Mouse (Mus musculus): ENCODE measurements around the gene Dkk3.
A peak's percentile ranks its signal among the peaks of the same experiment; 100 is the strongest.
"Not testable (repeated sequence)": the region's sequence is repeated elsewhere in the genome, so short reads cannot be mapped to it uniquely, and the experiment has no call there.

The Dkk3 gene

DNA sequence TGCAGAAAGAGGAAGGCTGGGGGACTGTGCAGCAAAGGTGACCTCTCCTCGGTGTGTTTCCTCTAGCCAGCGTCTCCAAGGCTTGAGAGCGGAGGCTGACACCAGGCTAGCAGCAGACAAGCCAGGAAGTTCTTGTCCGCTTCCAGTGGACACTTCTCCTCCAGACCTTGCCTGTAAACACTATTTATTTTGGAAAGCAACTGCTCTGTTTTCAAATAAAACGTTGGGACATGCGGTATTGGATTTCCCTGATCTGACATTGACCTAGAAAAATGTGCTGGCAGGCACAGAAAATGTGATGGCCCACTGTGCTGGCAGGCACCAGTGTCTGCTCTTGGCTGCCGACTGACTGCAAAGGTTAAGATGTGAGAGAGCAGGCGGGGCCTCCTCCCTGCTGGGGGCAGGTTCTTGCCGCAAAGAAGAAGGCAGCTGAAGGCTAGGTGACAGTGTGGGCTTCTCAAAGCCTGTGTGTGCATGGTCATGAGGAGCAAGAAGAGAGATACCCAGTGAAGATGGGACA lies 26.4 kb upstream of the Dkk3 start:
- H3K36me3 ChIP-seq (ENCODE audit: control insufficient read depth, insufficient read depth, low read length, poor library complexity, severe bottlenecking): no peaks in the 10 kb centered on the region
- DNase-seq (ENCODE audit: low read depth, low spot score): no peak
- no peaks in the 10 kb centered on the region for H3K27me3 ChIP-seq (ENCODE audit: control insufficient read depth, insufficient read depth, low read length, poor library complexity, severe bottlenecking)

DNA sequence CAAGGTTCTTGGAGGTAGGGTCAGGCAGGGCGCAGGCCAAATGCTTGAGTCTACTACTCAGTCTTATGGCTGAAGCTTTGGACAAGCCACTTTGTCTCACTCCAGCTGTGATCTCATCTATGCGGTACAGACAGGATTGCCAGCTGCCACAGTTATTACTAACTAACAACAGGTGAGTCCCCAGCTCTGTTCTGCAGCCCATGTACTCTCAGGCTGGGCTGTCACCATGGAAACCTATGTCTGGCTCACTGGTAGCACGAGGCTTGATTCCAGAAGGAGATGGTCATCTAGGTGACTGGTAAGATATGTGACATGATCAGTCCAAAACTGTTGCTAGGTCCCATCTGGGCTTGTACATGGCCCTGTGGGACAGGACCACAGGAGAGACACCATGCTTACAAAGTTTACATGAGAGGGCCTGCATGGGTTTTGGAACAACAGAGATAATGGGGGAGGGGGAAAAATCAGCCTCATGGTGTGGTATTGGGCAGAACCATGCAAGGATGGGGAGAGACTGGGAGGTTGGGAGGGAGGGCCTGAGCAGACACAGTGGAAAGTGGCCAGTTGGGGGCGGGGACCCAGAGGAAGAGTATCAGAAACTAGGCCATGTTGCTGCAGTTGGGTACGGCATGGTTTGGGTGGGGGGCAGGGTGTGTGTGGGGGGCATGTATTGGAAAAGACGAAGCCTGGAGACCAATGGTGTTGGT lies 25.8 kb upstream of the Dkk3 start:
- Histone ChIP-seq H3K36me3 (ENCODE audit: control insufficient read depth, insufficient read depth, low read length, poor library complexity, severe bottlenecking) (no peaks in the 10 kb centered on the region), H3K27me3 (ENCODE audit: control insufficient read depth, insufficient read depth, low read length, poor library complexity, severe bottlenecking) (no peaks in the 10 kb centered on the region)
- no peak for DNase-seq (ENCODE audit: low read depth, low spot score)

DNA sequence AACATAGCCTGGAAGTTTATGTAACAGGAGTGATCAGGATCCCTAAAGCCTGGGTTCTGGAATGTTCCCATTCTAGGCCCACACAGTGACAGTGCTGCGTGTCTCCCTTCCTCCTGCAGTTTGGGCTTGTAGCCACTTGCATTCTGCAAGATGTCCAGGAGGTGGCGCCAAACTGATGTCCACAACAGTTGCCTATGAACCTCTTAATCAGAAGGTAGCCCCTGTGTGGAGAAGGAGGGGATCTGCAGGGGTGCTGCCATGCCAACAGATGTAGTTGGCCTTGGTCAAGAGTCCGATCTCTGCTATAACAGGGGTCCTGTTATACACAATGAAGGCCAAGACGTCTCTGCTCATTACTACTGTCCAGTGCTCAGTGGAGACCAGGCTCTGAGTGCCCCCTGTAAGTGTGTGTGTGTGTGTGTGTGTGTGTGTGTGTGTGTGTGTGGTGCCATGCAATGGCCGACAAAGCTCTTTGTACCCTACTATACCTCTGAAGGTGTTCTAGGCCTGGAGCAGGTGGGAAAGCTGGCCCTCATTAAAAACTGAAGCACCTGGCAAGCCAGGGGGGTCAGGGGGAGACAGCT lies 24.5 kb upstream of the Dkk3 start:
- H3K36me3 ChIP-seq (ENCODE audit: control insufficient read depth, insufficient read depth, low read length, poor library complexity, severe bottlenecking): no peaks in the 10 kb centered on the region
- peak; percentile 72 for DNase-seq (ENCODE audit: low read depth, low spot score)
- no peaks in the 10 kb centered on the region for H3K27me3 ChIP-seq (ENCODE audit: control insufficient read depth, insufficient read depth, low read length, poor library complexity, severe bottlenecking)

DNA sequence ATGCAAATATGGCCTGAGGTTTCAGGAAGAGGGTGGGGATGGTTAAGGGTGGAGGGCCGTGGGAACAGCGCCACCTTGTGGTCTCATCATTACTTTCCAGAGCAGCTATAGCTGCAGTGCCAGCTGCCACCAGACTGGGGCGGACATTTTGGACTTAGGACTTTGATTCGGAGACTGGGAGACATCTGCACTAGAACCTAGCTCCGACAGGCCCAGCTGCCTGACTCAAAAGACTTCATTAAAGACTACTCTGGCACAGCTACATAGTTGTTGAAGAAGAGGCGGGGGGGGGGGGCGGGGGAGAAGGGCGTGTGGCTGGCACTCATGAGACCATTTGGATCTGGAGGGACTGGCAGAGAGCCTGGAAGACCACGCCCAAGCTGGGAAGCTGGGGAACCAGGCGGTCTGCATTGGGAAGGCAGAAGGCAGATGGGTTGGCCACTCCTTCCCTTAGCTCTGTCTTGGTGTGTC lies 21.4 kb upstream of the Dkk3 start:
- no peaks in the 10 kb centered on the region for H3K36me3 ChIP-seq (ENCODE audit: control insufficient read depth, insufficient read depth, low read length, poor library complexity, severe bottlenecking)
- peak; percentile 60 for DNase-seq (ENCODE audit: low read depth, low spot score)
- no peaks in the 10 kb centered on the region for H3K27me3 ChIP-seq (ENCODE audit: control insufficient read depth, insufficient read depth, low read length, poor library complexity, severe bottlenecking)

DNA sequence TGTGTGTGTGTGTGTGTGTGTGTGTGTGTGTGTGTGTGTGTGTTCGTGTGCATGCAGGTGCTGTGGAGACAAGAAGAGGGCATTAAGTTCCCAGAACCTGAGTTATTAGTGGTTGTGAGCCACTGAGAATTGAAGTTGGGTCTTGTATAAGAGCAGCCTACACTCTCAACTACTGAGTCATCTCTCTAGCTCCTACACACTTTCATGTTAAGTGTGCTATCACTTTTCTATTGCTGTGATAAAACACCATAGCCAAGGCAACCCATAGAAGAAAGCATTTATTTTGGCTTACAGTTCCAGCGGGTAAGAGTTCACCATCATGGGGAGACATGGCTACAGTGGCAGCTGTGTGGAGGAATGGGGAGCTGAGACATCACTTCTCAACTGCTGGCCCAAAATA lies 17.8 kb upstream of the Dkk3 start:
- no peak for DNase-seq (ENCODE audit: low read depth, low spot score)
- Histone ChIP-seq H3K36me3 (ENCODE audit: control insufficient read depth, insufficient read depth, low read length, poor library complexity, severe bottlenecking) (no peaks in the 10 kb centered on the region), H3K27me3 (ENCODE audit: control insufficient read depth, insufficient read depth, low read length, poor library complexity, severe bottlenecking) (no peaks in the 10 kb centered on the region)

DNA sequence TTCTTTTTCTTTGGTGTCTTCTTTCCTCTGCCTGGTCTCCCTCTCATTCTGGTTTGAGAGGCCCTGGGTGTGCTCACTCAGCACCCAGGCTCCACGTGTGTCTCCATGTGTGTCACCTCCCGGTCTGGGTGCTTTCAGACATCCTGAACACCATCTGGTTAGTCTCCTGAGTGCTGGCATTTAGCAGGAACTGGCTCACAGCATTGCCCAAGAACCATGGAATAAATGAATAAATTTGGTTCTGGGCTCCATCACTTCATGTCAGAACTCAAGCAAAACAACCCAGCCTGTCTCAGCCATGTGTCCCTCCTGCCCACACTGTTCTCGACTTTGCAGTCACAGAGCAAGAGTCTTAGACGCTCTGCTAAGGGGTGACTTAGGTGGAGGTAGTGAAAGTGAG lies 13.8 kb upstream of the Dkk3 start:
- no peak for DNase-seq (ENCODE audit: low read depth, low spot score)
- H3K27me3 ChIP-seq (ENCODE audit: control insufficient read depth, insufficient read depth, low read length, poor library complexity, severe bottlenecking): no peaks in the 10 kb centered on the region

DNA sequence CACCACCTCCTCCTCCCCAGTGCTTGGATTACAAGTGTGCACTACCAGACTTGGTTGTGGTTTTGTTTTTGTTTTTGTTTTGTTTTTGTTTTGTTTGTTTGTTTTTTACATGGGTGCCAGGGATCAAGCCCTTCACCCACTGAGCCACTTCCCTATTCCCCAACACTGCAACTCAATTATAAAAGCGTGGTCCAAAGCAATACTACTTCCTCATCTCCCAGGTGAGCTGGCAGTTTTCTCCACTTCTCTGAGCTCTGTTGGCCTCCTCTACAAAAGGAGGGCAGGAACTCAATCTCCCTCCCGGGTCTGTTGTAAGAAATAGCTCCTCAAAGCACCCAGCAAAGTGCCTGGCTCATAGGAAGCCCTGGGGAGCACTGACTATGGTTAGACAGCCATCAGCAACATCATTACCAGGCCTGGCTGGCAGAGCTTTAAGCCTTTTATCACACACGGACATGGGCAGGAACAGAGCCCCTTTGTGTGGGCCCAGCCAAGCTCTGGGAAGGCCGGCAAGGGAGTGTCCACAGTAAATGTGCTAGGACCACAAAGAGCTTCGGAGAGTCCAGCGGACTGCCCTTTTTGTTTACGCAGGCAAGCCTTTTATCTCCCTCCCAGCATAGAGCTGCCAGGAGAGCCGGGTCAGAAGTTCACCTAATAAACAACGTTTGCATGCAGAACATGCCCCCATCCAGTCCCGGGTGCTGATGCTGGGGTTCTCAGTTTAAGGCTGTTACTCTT lies 11.3 kb upstream of the Dkk3 start:
- no peaks in the 10 kb centered on the region for H3K36me3 ChIP-seq (ENCODE audit: control insufficient read depth, insufficient read depth, low read length, poor library complexity, severe bottlenecking)
- H3K27me3 ChIP-seq (ENCODE audit: control insufficient read depth, insufficient read depth, low read length, poor library complexity, severe bottlenecking): no peaks in the 10 kb centered on the region
- DNase-seq (ENCODE audit: low read depth, low spot score): no peak

More for the DNA sequence above, 13.8 kb upstream of the Dkk3 start:
- H3K36me3 ChIP-seq (ENCODE audit: control insufficient read depth, insufficient read depth, low read length, poor library complexity, severe bottlenecking): no peaks in the 10 kb centered on the region

DNA sequence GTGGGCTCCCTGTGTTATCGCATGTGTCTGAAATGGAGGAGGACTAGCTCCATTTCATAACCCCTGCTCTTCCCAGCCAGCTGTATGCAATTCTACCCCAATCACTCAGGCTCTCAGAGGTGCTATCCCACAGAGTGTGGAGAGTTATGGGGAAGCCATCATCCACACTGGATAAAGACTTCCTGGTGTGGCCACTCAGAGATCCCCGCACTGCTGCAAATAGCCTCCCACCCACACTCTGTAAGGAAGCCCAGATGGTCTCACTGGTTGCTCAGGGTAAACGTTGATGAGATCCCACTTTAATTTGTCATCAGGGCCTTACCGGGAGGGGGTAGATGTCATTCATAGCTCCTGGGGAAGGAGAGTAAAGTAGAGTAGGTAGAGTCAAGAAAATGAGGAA lies 6.7 kb upstream of the Dkk3 start:
- H3K27me3 ChIP-seq (ENCODE audit: control insufficient read depth, insufficient read depth, low read length, poor library complexity, severe bottlenecking): no peaks in the 10 kb centered on the region
- H3K36me3 ChIP-seq (ENCODE audit: control insufficient read depth, insufficient read depth, low read length, poor library complexity, severe bottlenecking): no peaks in the 10 kb centered on the region
- no peak for DNase-seq (ENCODE audit: low read depth, low spot score)

DNA sequence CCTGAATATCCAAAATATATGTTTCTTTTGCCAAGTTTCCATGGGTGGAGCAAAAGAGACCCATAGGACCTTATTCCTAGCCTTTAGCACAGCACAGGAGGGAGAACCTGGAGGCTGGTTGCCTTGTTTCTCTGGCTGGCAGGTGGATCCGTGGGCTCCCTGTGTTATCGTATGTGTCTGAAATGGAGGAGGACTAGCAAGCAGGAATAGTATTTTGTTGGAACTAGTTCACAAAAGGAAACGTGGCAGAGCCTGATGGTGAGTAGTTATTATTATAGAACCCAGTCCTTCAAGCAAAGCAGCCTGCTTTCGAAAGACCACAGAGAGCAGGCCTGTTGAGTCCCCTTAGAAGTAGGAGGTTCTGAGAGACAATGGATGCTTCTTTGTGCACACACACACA lies 6.2 kb upstream of the Dkk3 start:
- not testable (repeated sequence) for H3K36me3 ChIP-seq (ENCODE audit: control insufficient read depth, insufficient read depth, low read length, poor library complexity, severe bottlenecking); H3K27me3 ChIP-seq (ENCODE audit: control insufficient read depth, insufficient read depth, low read length, poor library complexity, severe bottlenecking); DNase-seq (ENCODE audit: low read depth, low spot score)

DNA sequence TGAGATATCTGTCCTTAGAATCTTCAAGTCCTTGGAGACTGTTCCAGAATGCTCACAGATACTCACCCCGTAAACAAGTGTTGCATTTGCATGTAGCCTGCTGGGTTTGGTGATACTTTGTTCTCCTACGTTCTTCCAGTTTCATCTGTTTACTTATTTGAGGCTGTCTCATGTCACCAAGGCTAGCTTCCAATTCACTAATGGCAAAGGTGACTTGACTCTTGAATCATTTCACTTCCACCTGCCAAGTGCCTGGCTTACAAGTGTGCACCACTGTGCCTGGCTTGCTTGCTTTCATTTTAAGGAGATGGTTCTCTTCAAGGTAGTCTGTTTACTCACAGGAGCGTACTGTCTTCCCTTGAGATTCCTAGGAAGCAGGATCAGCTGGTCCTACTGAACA lies 5.6 kb upstream of the Dkk3 start:
- DNase-seq (ENCODE audit: low read depth, low spot score): no peak

DNA sequence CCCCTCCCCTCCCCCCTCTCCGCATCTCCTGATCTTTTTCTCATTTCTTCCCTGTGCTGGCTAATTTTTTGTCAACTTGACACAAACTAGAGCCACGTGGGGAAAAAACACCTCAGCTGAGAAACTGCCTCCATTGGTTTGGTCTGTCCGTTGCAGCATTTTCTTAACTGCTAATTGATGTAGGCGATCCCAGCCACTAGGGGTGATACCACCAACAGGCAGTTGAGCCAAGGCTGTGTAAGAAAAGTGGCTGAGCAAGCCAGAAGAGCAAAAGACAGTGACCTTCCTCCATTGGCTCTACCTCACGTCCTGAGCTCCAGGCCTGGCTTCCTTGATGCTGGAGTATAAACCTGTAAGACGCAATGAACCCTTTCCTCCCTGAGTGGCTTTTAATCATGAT lies 978 bp upstream of the Dkk3 start:
- no peaks in the 10 kb centered on the region for H3K36me3 ChIP-seq (ENCODE audit: control insufficient read depth, insufficient read depth, low read length, poor library complexity, severe bottlenecking)
- H3K27me3 ChIP-seq (ENCODE audit: control insufficient read depth, insufficient read depth, low read length, poor library complexity, severe bottlenecking): no peaks in the 10 kb centered on the region
- no peak for DNase-seq (ENCODE audit: low read depth, low spot score)

More for the DNA sequence above, 5.6 kb upstream of the Dkk3 start:
- no peaks in the 10 kb centered on the region for H3K36me3 ChIP-seq (ENCODE audit: control insufficient read depth, insufficient read depth, low read length, poor library complexity, severe bottlenecking)
- no peaks in the 10 kb centered on the region for H3K27me3 ChIP-seq (ENCODE audit: control insufficient read depth, insufficient read depth, low read length, poor library complexity, severe bottlenecking)

DNA sequence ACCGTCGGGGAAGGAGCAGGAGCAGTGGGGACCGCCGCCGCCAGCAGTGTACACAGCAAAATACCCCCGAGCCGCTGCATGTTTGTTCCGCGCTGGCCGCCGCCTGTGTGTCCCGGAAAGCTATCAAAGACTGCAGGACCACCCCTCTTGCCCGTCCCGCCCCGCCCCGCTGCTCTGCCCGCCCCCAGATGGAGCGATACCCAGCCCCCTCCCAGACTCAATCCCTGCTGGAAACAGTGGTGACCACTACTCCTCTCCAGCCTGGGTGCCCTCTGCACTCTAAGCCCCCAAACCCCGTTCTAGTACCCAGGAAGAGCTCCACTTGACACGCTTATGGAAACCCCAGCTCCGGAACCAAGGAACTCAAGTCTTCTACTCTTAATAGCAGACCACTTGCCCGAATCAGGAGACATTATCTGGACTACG lies 528 bp downstream of the Dkk3 start:
- no peak for DNase-seq (ENCODE audit: low read depth, low spot score)
- no peaks in the 10 kb centered on the region; the same call in 1 of the 2 replicates for H3K27me3 ChIP-seq (ENCODE audit: control insufficient read depth, insufficient read depth, low read length, poor library complexity, severe bottlenecking)
- no peaks in the 10 kb centered on the region for H3K36me3 ChIP-seq (ENCODE audit: control insufficient read depth, insufficient read depth, low read length, poor library complexity, severe bottlenecking)

DNA sequence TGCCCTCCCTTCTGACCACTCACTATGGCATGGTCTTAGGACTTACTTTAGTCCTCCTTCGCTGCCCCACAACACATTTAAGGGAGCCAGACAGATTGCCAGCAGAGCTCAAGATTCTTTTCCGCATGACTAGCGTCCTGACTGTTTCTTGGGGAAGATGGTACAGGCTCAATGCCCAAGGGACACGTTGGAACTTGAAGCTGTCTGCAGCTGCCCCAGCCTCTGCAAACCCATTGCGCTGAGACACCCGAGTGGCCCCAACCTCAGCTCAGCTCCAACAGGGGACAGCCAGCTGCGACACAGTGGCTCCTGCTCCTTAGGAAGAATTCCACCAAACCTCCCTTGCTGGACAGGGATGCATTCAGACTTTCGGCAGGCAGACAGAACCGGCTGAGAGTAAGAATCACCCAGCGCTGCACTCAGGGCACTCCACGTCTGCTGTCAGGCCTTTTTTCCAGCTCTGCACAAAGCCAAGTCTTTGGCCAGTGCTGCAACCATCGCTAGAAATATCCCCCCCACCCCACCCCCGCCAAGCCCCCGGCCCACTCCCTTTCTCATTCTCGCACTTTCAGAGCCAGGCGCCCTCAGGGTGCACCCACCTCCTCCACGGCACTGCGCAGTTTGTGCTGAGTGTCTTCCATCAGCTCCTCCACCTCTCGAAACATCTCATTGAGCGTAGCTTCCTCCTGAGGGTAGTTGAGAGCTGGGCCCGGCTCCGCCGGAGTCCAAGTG lies 1.1 kb downstream of the Dkk3 start:
- Histone ChIP-seq H3K36me3 (ENCODE audit: control insufficient read depth, insufficient read depth, low read length, poor library complexity, severe bottlenecking) (no peaks in the 10 kb centered on the region), H3K27me3 (ENCODE audit: control insufficient read depth, insufficient read depth, low read length, poor library complexity, severe bottlenecking) (no peaks in the 10 kb centered on the region; the same call in 1 of the 2 replicates)
- peak; percentile 10 for DNase-seq (ENCODE audit: low read depth, low spot score)

DNA sequence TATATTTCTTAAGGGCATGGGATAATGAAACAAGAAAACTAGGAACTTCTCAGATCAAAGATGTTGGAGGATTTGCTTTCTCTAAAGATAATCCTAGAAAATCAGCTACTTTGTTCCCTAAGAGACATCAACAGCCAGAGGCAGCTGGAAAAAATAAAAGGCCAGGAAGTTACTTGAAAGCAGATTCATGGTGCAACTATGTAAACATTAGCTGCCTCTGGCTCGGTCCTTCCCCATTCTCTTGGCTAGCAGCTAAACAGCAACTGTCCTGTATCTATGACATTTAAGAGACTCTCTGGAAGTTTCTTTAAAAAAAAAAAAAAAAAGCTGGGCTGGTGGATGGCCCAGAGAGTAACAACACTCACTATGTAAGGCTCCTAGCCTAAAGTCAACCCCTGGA lies 3.7 kb downstream of the Dkk3 start:
- H3K27me3 ChIP-seq (ENCODE audit: control insufficient read depth, insufficient read depth, low read length, poor library complexity, severe bottlenecking): no peaks in the 10 kb centered on the region; the same call in 1 of the 2 replicates
- no peak for DNase-seq (ENCODE audit: low read depth, low spot score)
- no peaks in the 10 kb centered on the region for H3K36me3 ChIP-seq (ENCODE audit: control insufficient read depth, insufficient read depth, low read length, poor library complexity, severe bottlenecking)
